Mouse (Mus musculus) midbrain, embryonic 16.5 days (tissue): Measurements from ENCODE around the gene Brwd1. TPM values are rescaled to one million over a fixed set of nuclear protein-coding genes. Genes with fewer than 3 reads are reported as not detected.
A peak's percentile ranks its signal among the peaks of the same experiment; 100 is the strongest.

Experiments
- ATAC-seq: fragments of 200-750 bp; cut with Nextera tagmentation; 2 replicates; pipeline ENCODE4 v1.8.0; 2017; ENCODE audit warnings: moderate TSS enrichment
- H3K27ac ChIP-seq: fragments of 300-500 bp; sonication (generic); 2 replicates; pipeline ENCODE4 v1.5.1; 2014; ENCODE audit warnings: mild to moderate bottlenecking, low read length, mixed read lengths
- H3K27me3 ChIP-seq: fragments of 300-500 bp; sonication (generic); 2 replicates; pipeline ENCODE4 v1.6.1; 2014; ENCODE audit warnings: low read depth, low read length, mixed read lengths; ENCODE audit not compliant: control insufficient read depth, insufficient read depth
- H3K36me3 ChIP-seq: fragments of 300-500 bp; sonication (generic); 2 replicates; pipeline ENCODE4 v1.6.1; 2014; ENCODE audit warnings: mild to moderate bottlenecking, low read length, moderate library complexity, mixed read lengths; ENCODE audit not compliant: control insufficient read depth, insufficient read depth
- H3K4me1 ChIP-seq: fragments of 300-500 bp; sonication (generic); 2 replicates; pipeline ENCODE4 v1.6.1; 2014; ENCODE audit warnings: mild to moderate bottlenecking, low read length, mixed read lengths; ENCODE audit not compliant: control insufficient read depth, insufficient read depth
- H3K4me2 ChIP-seq: fragments of 300-500 bp; sonication (generic); 2 replicates; pipeline ENCODE4 v1.6.1; 2014; ENCODE audit warnings: mild to moderate bottlenecking, low read length, mixed read lengths
- H3K4me3 ChIP-seq: fragments of 300-500 bp; sonication (generic); 2 replicates; pipeline ENCODE4 v1.5.1; 2014; ENCODE audit warnings: low read depth, mild to moderate bottlenecking, low read length, moderate library complexity, mixed read lengths
- H3K9ac ChIP-seq: fragments of 300-500 bp; sonication (generic); 2 replicates; pipeline ENCODE4 v1.6.1; 2014; ENCODE audit warnings: low read depth, low read length, mixed read lengths
- H3K9me3 ChIP-seq: fragments of 300-500 bp; sonication (generic); replicated peaks from 2 replicates; pipeline ENCODE4 v1.6.1; 2014; ENCODE audit warnings: mild to moderate bottlenecking, low read length, mixed read lengths; ENCODE audit not compliant: control insufficient read depth, poor library complexity, severe bottlenecking
- WGBS: fragments of 180-500 bp; shearing (Covaris S2); extraction: QIAGEN DNeasy Blood & Tissue Kit; methylation state at CpG from one replicate; pipeline ENCODE4 v1.1.7; 2014; 5-methylcytosine and 5-hydroxymethylcytosine counted together
- polyA plus RNA-seq: library from polyadenylated mRNA; unstranded; fragments of >200 nt; fragmentation: Nextera tagmentation; extraction: Ambion mirVana; gene quantifications from 2 replicates; pipeline ENCODE4 v1.2.1, GENCODE M21; 2015

The Brwd1 gene
- 264 and 288 TPM in 2 replicates for polyA plus RNA-seq

- peaks cover 8% of the 10 kb centered on the region; the same call in 1 of the 2 replicates for H3K36me3 ChIP-seq
- ATAC-seq, result peak; percentile 81
- WGBS, result 0% methylated on average over 75 of the region's 107 CpGs
Measured at GRCm38 (mm10) chr16:96082301-96083178, at the start of gene Brwd1. Gene Brwd1, minus strand, starts transcription at chr16:96082526.

GRCm38 (mm10) chr16:96128466-96128865, 46.1 kb upstream of the Brwd1 start:
- peak overlapping the region; percentile 69 for H3K4me3 ChIP-seq
- peak overlapping the region; percentile 73 for H3K4me2 ChIP-seq
- no peaks in the 10 kb centered on the region for H3K9me3 ChIP-seq
- H3K36me3 ChIP-seq, result peaks cover 15% of the 10 kb centered on the region
- WGBS, result under 1% methylated on average over 9 of the region's 9 CpGs
- no peaks in the 10 kb centered on the region for H3K27me3 ChIP-seq
- no peak for ATAC-seq
- H3K27ac ChIP-seq, result peak overlapping the region; percentile 99
- peaks cover 27% of the 10 kb centered on the region for H3K4me1 ChIP-seq
- peak overlapping the region; percentile 84 for H3K9ac ChIP-seq

More at GRCm38 (mm10) chr16:96082301-96083178, at the start of gene Brwd1:
- Histone ChIP-seq H3K4me1 (peaks cover 25% of the 10 kb centered on the region), H3K9me3 (no peaks in the 10 kb centered on the region), H3K27me3 (no peaks in the 10 kb centered on the region), H3K4me2 (peak within 1 kb of the TSS; percentile 82), H3K4me3 (peak within 1 kb of the TSS; percentile 96), H3K9ac (peak within 1 kb of the TSS; percentile 98), H3K27ac (peak within 1 kb of the TSS; percentile 98)

- peaks cover 20% of the 10 kb centered on the region for H3K36me3 ChIP-seq
- 0% methylated on average over 63 of the region's 72 CpGs for WGBS
- H3K27ac ChIP-seq, result peak within 1 kb of the TSS; percentile 99
- peak within 1 kb of the TSS; percentile 69 for H3K4me3 ChIP-seq
- no peaks in the 10 kb centered on the region for H3K9me3 ChIP-seq
- ATAC-seq, result peak; percentile 97
- no peaks in the 10 kb centered on the region for H3K27me3 ChIP-seq
- peak within 1 kb of the TSS; percentile 84 for H3K9ac ChIP-seq
- H3K4me2 ChIP-seq, result peak within 1 kb of the TSS; percentile 93
- peaks cover 27% of the 10 kb centered on the region for H3K4me1 ChIP-seq
Measured at GRCm38 (mm10) chr16:96127657-96128344, 45.5 kb upstream of the Brwd1 start, which contains the start of gene Hmgn1. Gene Hmgn1, minus strand, starts transcription at chr16:96127729.

- H3K27ac ChIP-seq, result peak overlapping the region; percentile 99
- peak overlapping the region; percentile 69 for H3K4me3 ChIP-seq
- no peaks in the 10 kb centered on the region for H3K27me3 ChIP-seq
- no peaks in the 10 kb centered on the region for H3K9me3 ChIP-seq
- H3K9ac ChIP-seq, result peak overlapping the region; percentile 84
- under 1% methylated on average over 38 of the region's 52 CpGs for WGBS
- H3K36me3 ChIP-seq, result peaks cover 20% of the 10 kb centered on the region
- peak; percentile 79 for ATAC-seq
- H3K4me1 ChIP-seq, result peaks cover 27% of the 10 kb centered on the region
- peak overlapping the region; percentile 93 for H3K4me2 ChIP-seq
Measured at GRCm38 (mm10) chr16:96127288-96127656, 44.9 kb upstream of the Brwd1 start.

GRCm38 (mm10) chr16:96126684-96127171, 44.4 kb upstream of the Brwd1 start:
- Histone ChIP-seq H3K4me3 (peak overlapping the region; percentile 69), H3K27me3 (no peaks in the 10 kb centered on the region), H3K9ac (peak overlapping the region; percentile 84), H3K9me3 (no peaks in the 10 kb centered on the region), H3K27ac (peak overlapping the region; percentile 99), H3K4me2 (peak overlapping the region; percentile 93), H3K4me1 (peaks cover 27% of the 10 kb centered on the region), H3K36me3 (peaks cover 20% of the 10 kb centered on the region)
- no peak for ATAC-seq
- WGBS, result 5% methylated on average over 19 of the region's 19 CpGs

GRCm38 (mm10) chr16:96120022-96120623, 37.8 kb upstream of the Brwd1 start:
- H3K27me3 ChIP-seq, result no peaks in the 10 kb centered on the region
- H3K9ac ChIP-seq, result no peak overlapping the region
- ATAC-seq, result no peak
- peaks cover 32% of the 10 kb centered on the region for H3K36me3 ChIP-seq
- H3K27ac ChIP-seq, result no peak overlapping the region
- no peaks in the 10 kb centered on the region for H3K9me3 ChIP-seq
- 71% methylated on average over 4 of the region's 4 CpGs for whole genome bisulfite sequencing
- no peak overlapping the region for H3K4me3 ChIP-seq
- H3K4me1 ChIP-seq, result peaks cover 5% of the 10 kb centered on the region
- H3K4me2 ChIP-seq, result no peak overlapping the region

- Histone ChIP-seq H3K9me3 (no peaks in the 10 kb centered on the region), H3K4me1 (no peaks in the 10 kb centered on the region), H3K4me2 (no peak overlapping the region), H3K27ac (no peak overlapping the region), H3K9ac (no peak overlapping the region), H3K36me3 (no peaks in the 10 kb centered on the region), H3K4me3 (no peak overlapping the region), H3K27me3 (no peaks in the 10 kb centered on the region)
- no peak for ATAC-seq
- WGBS, result 48% methylated on average over 4 of the region's 4 CpGs
Measured at GRCm38 (mm10) chr16:96114729-96115128, 32.4 kb upstream of the Brwd1 start.

GRCm38 (mm10) chr16:96112769-96113168, 30.4 kb upstream of the Brwd1 start:
- H3K27me3 ChIP-seq, result no peaks in the 10 kb centered on the region
- H3K4me1 ChIP-seq, result no peaks in the 10 kb centered on the region
- no peak for ATAC-seq
- no peaks in the 10 kb centered on the region for H3K9me3 ChIP-seq
- no peak overlapping the region for H3K4me3 ChIP-seq
- H3K9ac ChIP-seq, result no peak overlapping the region
- 50% methylated on average over 2 of the region's 2 CpGs for WGBS
- H3K4me2 ChIP-seq, result no peak overlapping the region
- no peaks in the 10 kb centered on the region for H3K36me3 ChIP-seq
- H3K27ac ChIP-seq, result no peak overlapping the region
